Mouse (Mus musculus) retina, postnatal 1 day (tissue): Measurements from ENCODE around the gene Mymx.

ENCODE experiments used
- DNase-seq: peaks from one replicate; pipeline ENCODE4 v3.0.0-alpha.2; 2012

Gene Mymx

DNA sequence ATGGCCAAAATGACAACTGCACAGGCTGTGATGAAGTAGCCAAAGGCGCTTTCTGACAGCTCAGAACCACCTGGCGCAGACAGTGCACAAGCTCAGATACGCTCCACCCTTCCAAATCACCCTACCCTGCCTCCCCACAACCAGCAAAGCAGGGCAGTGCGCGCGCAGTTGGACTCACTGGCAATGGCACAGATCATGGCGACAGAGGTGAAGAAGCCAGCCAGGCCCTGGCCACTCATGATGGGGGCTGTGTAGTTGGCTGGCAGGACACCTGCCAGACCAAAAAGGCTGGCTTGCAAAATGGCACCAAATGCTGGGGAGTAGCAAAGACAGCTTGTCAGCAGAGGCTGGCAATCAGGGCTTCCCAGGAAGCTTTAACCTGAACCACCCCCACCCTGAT lies 12.7 kb downstream of the Mymx start:
- no peak for DNase-seq

- no peak for DNase-seq
Observed at GRCm38 (mm10) chr17:45588370-45588769, 13.5 kb downstream of the Mymx start.

GRCm38 (mm10) chr17:45586449-45586837 lies 15.5 kb downstream of the Mymx start:
- no peak for DNase-seq

GRCm38 (mm10) chr17:45585725-45586448 lies 16.0 kb downstream of the Mymx start:
- no peak for DNase-seq

DNA sequence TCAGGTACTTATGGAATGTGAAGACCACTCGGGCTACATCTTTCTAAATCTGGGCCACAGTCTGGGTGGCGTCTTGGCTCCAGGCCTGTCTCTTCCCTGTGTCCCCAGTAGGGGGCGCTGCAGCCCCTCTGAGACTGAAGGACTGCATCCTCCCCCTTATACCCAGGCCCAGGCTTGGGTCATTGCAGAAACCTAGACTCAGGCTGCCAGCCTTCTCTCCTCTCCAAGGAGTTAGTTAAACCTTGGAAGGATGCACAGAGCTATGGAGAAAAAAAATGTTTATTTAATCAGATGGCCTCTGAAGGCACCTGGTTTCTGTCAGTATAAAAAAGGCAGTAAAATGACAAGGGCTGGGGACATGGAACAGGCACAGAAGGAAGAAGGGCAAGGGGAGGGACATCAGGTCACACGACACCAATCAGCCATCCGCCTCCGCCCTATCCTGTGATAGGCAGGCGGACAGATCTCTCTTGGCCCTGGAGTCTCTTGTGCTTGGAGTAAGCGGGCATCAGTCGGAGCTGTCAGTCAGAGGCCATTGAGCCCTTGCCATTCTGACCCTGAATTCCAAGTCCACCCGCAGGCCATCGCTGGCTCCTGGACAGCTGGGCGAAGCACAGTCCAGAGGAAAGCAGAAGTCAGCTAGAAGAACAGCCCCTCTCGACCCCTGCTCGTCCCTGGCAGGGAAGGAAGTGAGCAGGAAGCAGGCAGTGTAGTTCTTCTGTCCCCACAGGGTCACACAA lies 16.8 kb downstream of the Mymx start:
- peak; percentile 87 for DNase-seq

- DNase-seq = no peak
Observed at GRCm38 (mm10) chr17:45584096-45584896, 17.6 kb downstream of the Mymx start.

DNA sequence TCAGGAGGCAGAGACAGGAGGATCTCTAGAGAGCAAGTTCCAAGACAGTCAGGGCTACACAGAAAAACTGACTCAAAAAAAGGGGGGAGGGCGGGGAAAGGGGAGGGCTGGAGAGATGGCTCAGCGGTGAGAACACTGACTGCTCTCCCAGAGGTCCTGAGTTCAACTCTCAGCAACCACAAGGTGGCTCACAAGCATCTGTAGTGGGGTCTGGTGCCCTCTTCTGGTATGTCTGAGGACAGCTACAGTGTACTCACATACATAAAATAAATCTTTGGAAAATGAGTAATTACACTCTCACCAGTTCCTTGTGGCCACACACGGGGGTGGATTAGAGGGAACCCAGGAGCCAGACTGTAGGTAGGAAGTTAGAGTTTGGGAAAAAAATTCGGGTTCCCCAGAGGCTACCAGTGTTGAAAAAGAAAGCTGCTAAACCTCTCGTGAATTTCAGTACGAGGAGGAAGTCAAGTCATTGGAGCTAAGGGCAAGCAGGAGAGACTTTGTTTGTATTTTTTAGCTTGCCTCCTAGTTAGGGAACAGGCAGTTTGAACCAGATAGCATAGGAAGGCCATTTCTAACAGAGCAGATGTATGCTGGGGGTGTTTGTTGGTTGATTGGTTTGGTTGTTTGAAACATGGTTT lies 19.1 kb downstream of the Mymx start:
- no peak for DNase-seq

GRCm38 (mm10) chr17:45582188-45582587 lies 19.7 kb downstream of the Mymx start:
- no peak for DNase-seq

- peak; percentile 89 for DNase-seq
Observed at GRCm38 (mm10) chr17:45581567-45581983, 20.3 kb downstream of the Mymx start.

DNA sequence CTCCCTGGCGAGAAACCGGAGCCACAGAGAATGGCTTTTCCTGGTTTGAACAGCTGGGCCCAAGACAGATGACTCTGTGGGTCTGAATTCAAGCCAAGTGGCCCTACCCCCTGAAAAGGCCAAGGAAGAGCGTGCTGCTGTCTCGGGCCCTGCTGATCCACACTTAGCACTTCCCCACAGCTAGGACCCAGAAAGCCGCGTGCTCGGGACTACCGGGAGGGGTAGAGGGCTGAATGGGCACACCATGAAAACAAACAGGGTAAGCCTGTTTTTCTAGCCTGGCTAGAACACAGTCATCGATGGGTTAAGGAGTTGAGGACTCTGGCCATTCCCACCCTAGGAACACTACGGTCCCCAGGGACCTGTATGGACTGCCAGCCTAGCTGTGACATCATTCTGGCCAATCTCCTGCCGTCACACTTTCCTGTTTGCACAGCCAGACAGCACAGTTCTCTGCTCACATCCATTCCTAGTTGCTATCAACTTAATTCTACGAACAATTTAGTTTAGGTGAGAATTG lies 20.9 kb downstream of the Mymx start:
- no peak for DNase-seq

DNA sequence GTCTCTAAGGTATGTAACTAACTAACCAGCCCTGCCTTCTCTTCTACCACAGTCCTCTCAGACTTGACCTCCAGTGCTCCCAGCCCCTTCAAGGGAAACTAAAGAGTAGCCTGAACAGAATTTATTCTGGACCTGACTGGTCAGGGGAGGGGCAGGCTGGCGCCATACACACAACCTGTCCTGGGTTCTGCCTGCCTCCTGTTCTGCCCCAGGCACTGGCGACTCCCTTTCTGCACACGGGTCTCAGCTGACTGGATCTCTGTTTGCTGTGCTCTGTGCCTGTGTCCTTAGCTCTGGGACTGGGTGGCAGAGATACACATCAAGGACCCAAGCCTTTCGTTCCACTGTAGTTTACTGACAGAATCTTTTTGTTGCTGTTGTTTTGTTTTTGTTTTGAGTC lies 22.3 kb downstream of the Mymx start:
- DNase-seq = no peak

GRCm38 (mm10) chr17:45578843-45579242 lies 23.1 kb downstream of the Mymx start:
- DNase-seq = peak; percentile 49

- no peak for DNase-seq
Observed at GRCm38 (mm10) chr17:45578242-45578641, 23.7 kb downstream of the Mymx start.

DNA sequence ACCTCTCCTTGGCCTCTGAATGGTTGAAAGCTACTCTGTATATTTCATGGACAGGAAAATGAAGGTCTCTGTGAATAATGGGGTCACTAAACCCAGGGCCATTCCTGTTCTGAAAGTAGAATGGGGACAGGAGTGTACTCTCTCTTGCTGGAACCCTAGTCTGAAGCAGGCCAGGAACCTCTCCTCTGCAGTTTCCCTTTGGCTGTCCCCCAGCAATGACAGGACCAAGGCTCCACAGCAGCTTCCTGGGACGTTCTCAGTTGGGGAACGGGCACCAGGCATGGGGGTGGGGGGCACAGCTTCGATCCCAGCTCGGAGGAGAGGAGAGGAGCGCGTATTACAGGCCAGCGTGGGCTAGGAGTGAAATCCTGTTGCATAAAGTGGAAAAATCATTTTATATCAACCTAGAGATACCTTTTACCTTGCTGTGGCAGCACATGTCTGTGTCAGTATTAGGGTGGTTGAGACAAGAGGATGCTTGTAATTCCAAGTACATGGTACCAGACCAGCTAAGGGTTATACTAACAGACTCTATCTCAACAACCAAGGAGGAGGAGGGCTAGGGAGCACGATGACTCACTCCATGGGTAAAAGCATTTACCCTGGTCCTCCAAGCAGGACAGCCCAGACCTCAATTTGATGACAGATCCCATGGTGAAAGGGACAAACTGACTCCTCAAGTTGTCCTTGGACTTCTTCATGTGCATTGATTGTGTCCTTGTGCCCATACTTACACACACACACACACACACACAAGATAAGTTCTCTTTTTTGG lies 26.6 kb downstream of the Mymx start:
- DNase-seq = no peak

DNA sequence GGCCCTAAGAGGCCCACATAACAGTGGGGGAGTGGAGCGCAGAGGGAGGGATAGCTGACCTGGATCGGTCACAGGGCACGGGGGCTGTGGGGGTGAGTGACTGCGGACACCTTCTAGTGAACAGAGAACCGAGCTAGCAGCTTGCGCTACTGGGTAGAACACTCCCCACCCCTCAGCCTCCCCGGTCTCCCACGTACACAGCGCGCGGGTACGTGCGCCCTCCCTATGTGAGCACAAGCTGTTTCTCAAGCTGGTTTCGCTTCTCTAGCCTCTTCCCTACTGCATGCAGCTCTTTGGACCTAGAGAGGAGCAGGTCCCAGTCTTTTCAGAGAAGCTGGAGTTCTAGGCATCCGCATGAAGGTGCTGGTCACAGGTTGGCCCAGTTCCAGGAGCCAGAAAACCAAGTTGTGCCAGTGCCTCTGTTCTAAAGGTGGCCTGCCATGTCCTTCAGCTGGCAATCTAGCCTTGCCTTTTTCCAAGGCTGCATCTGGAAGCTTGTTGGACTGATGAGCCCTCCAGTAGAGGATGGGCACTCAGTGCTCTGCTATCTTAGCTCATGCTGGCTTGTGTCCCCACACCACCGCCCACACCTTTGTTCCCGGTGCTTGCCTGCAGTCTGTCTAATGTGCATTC lies 27.7 kb downstream of the Mymx start:
- no peak for DNase-seq

- DNase-seq = peak; percentile 96
Observed at GRCm38 (mm10) chr17:45573780-45574123, 28.1 kb downstream of the Mymx start.

DNA sequence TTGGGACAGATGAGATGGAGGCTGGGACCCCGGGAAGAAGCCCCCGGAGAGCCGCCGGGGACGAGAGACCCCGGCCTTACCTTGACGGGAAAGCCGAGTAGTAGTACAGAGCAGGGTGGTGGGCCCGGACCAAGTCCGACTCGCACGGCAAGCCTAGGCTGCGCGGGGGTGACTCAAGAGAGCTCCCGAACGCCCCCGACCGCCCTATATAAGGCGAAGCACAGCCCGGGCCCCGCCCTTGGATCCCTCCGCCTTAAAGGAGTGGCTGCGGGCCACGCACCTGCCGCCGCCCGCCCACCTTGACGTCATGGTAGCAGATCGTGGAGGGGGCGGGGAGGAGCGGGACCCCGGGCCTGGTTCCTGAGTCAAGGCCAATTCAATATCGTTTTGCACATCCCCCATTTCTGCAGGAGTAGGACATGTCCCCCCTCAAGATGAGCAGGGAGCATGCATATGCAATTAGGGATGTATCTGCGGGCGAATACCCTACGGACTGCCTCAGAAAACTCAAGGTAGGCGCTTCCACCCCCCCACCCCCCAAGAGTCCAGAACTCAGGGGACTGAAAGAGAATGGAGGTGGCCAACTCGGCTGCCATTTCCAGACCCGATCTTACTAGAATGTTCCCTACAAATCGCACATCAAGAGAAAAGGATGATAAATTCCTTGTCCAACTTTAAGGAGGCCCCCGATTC lies 28.7 kb downstream of the Mymx start, which contains the start of gene Hsp90ab1:
Hsp90ab1 (minus strand) TSS at position 185 of the 693 bp plus-strand sequence.
- peak; percentile 99 for DNase-seq

- DNase-seq = peak; percentile 94
Observed at GRCm38 (mm10) chr17:45572103-45573086, 29.5 kb downstream of the Mymx start.

- DNase-seq = no peak
Observed at GRCm38 (mm10) chr17:45569999-45570398, 31.9 kb downstream of the Mymx start.

GRCm38 (mm10) chr17:45568990-45569389 lies 32.9 kb downstream of the Mymx start:
- DNase-seq = no peak
